Mouse (Mus musculus) intestine, embryonic 16.5 days (tissue): ENCODE results near the gene Efcab2. TPM values are rescaled to one million over a fixed set of nuclear protein-coding genes. Genes with fewer than 3 reads are reported as not detected.

ENCODE experiments used
- ATAC-seq: fragments of 200-750 bp; cut with Nextera tagmentation; 2 replicates; pipeline ENCODE4 v1.8.0; 2017; ENCODE audit warnings: moderate TSS enrichment, moderate library complexity
- H3K27ac ChIP-seq: fragments of 300-500 bp; sonication (generic); 2 replicates; pipeline ENCODE4 v1.5.1; 2014; ENCODE audit warnings: mild to moderate bottlenecking, low read length
- H3K27me3 ChIP-seq: fragments of 300-500 bp; sonication (generic); replicated peaks from 2 replicates; pipeline ENCODE4 v1.6.1; 2014; ENCODE audit warnings: low read length, control low read depth, mixed read lengths; ENCODE audit not compliant: control insufficient read depth, insufficient read depth
- H3K36me3 ChIP-seq: fragments of 300-500 bp; sonication (generic); 2 replicates; pipeline ENCODE4 v1.6.1; 2014; ENCODE audit warnings: low read length, control low read depth; ENCODE audit not compliant: control insufficient read depth, insufficient read depth
- H3K4me1 ChIP-seq: fragments of 300-500 bp; sonication (generic); 2 replicates; pipeline ENCODE4 v1.6.1; 2014; ENCODE audit warnings: low read length, control low read depth, mixed read lengths; ENCODE audit not compliant: control insufficient read depth, insufficient read depth
- H3K4me2 ChIP-seq: fragments of 300-500 bp; sonication (generic); 2 replicates; pipeline ENCODE4 v1.6.1; 2014; ENCODE audit warnings: low read depth, low read length, control low read depth
- H3K4me3 ChIP-seq: fragments of 300-500 bp; sonication (generic); 2 replicates; pipeline ENCODE4 v1.5.1; 2014; ENCODE audit warnings: mild to moderate bottlenecking, low read length
- H3K9ac ChIP-seq: fragments of 300-500 bp; sonication (generic); 2 replicates; pipeline ENCODE4 v1.6.1; 2014; ENCODE audit warnings: low read depth, low read length
- H3K9me3 ChIP-seq: fragments of 300-500 bp; sonication (generic); 2 replicates; pipeline ENCODE4 v1.6.1; 2016; ENCODE audit warnings: low read length, control low read depth; ENCODE audit not compliant: control insufficient read depth
- WGBS: fragments of 180-500 bp; shearing (Covaris S2); extraction: QIAGEN DNeasy Blood & Tissue Kit; methylation state at CpG from one replicate; pipeline ENCODE4 v1.1.7; 2014; 5-methylcytosine and 5-hydroxymethylcytosine counted together
- polyA plus RNA-seq: library from polyadenylated mRNA; unstranded; fragments of >200 nt; fragmentation: Nextera tagmentation; extraction: Ambion mirVana; gene quantifications from 2 replicates; pipeline ENCODE4 v1.2.1, GENCODE M21; 2015

Gene Efcab2
- polyA plus RNA-seq, 1 experiment from 2014 or later = 8.8 TPM

- Histone ChIP-seq H3K9me3 (no peaks in the 10 kb centered on the region), H3K4me3 (no peak overlapping the region), H3K27ac (no peak overlapping the region), H3K9ac (no peak overlapping the region), H3K27me3 (no peaks in the 10 kb centered on the region), H3K4me1 (no peaks in the 10 kb centered on the region), H3K36me3 (no peaks in the 10 kb centered on the region), H3K4me2 (no peak overlapping the region)
- 92% methylated on average over 2 of the region's 2 CpGs for WGBS
- ATAC-seq = no peak
Measured at GRCm38 (mm10) chr1:178419608-178420007, 13.7 kb downstream of the Efcab2 start.

DNA sequence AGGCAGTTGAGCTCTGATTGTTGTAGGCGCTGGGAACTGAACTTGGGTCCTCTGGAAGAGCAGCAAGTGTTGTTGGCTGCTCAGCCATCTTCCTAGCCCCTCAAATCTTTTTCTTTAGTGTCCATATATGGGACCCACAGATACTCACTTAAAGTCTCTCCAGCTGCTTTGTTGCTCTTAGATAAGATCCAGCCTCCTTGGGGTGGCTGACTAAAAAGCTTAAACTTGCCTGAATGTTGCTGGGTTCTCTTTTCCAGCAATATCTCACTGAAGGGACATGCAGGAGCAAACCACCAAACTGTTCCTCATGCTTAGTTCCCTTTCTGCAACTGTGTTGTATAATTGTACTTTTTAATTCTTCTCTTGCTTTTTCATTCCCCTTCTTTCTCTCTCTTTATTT lies 17.8 kb downstream of the Efcab2 start:
- Histone ChIP-seq H3K9me3 (no peaks in the 10 kb centered on the region), H3K4me2 (no peak overlapping the region), H3K4me3 (no peak overlapping the region), H3K27me3 (no peaks in the 10 kb centered on the region), H3K9ac (no peak overlapping the region), H3K4me1 (no peaks in the 10 kb centered on the region), H3K36me3 (no peaks in the 10 kb centered on the region), H3K27ac (no peak overlapping the region)
- 89% methylated on average over 1 of the region's 1 CpGs for WGBS
- no peak for ATAC-seq

DNA sequence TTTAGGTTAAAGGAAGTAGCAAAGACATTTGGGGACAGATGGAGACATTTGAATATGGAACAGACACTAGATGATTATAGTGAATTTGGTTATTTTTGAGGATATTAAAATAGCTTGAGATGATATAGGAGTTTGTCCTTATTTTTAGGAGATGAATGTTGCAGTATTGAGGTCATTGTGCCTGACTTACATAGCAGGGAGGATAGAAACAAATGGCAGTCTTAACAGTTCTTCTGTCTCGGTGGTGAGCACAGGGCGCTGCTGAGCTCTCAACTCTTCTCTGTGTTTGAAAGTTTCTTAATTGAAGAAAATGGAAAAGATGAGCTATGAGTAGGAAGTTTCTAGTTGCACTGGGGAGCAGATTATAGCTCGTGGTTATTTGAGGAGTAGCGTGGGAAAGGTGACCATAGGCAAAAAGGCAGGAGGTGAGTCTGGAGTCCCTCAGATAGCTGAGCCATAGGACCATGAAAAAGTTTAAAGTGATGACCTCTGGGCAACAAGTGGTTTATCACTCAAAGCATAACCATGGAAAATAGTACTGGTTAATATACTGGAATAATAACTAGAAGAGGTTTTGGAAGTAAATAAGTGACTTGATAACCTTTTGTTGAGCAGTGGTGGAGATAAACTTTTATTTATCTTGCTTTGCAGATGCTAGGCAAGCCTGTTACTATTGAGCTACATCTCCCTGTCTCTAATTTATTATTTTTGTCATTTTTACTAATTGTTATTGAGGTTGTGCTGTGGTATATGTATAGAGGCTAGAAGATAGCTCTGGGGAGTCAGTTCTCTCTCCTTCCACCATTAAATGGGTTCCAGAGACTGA lies 25.9 kb downstream of the Efcab2 start:
- Histone ChIP-seq H3K4me1 (no peaks in the 10 kb centered on the region), H3K9me3 (no peaks in the 10 kb centered on the region)

DNA sequence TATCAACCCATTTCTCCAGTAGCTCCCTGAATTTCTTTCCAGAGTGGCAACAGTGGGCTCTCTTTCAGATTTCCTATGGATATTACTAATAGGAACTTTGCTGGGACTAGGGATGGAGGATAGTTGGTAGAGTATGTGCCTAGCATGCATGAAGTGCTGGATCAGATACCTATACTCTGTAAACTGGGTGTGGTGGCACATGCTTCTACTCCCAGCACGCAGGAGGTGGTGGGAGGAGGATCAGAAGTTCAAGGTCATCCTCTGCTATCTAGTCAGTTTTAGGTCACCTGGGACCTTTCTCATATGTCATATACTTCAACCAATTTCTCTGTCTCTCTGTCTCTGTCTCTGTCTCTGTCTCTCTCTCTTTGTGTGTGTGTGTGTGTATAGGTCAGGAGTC lies 27.7 kb downstream of the Efcab2 start:
- no peak overlapping the region for H3K4me3 ChIP-seq
- H3K27ac ChIP-seq = no peak overlapping the region
- H3K4me1 ChIP-seq = no peaks in the 10 kb centered on the region
- H3K4me2 ChIP-seq = no peak overlapping the region
- ATAC-seq = no peak
- WGBS = 81% methylated on average over 1 of the region's 1 CpGs
- no peaks in the 10 kb centered on the region for H3K27me3 ChIP-seq
- no peak overlapping the region for H3K9ac ChIP-seq
- H3K9me3 ChIP-seq = no peaks in the 10 kb centered on the region
- H3K36me3 ChIP-seq = no peaks in the 10 kb centered on the region

More for the DNA sequence above, 25.9 kb downstream of the Efcab2 start:
- Histone ChIP-seq H3K27me3 (no peaks in the 10 kb centered on the region), H3K4me2 (no peak overlapping the region), H3K9ac (no peak overlapping the region), H3K36me3 (no peaks in the 10 kb centered on the region), H3K27ac (no peak overlapping the region), H3K4me3 (no peak overlapping the region)
- WGBS = 82% methylated on average over 4 of the region's 4 CpGs
- ATAC-seq = no peak

DNA sequence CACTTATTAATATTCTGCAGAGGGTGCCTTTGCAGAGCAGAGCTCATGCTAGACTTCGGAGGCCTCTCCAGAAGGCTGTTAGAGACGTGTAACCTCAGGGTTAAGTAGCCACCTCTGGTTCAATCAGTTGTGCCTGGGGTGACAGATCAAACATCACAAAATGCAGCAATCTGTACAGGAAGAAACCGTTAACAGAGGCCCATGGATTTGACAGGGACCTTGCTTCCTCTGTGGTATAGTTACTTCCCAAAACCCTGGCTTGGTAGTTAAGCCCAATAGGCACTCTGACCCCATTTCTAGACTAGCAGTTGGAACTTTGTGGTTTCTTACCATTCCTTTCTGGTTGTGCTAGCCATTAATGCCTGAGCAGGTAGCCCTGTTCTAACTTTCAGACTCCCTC lies 38.5 kb downstream of the Efcab2 start:
- Histone ChIP-seq H3K4me2 (no peak overlapping the region), H3K4me1 (no peaks in the 10 kb centered on the region), H3K9ac (no peak overlapping the region), H3K4me3 (no peak overlapping the region), H3K27me3 (no peaks in the 10 kb centered on the region), H3K36me3 (no peaks in the 10 kb centered on the region), H3K9me3 (no peaks in the 10 kb centered on the region), H3K27ac (no peak overlapping the region)
- 51% methylated on average over 3 of the region's 3 CpGs for WGBS
- ATAC-seq = no peak

- Histone ChIP-seq H3K9ac (no peak overlapping the region), H3K27ac (no peak overlapping the region), H3K4me2 (no peak overlapping the region), H3K4me1 (no peaks in the 10 kb centered on the region), H3K9me3 (no peaks in the 10 kb centered on the region), H3K36me3 (no peaks in the 10 kb centered on the region), H3K27me3 (no peaks in the 10 kb centered on the region), H3K4me3 (no peak overlapping the region)
- no peak for ATAC-seq
- 93% methylated on average over 1 of the region's 1 CpGs for WGBS
Measured at GRCm38 (mm10) chr1:178447036-178447435, 41.2 kb downstream of the Efcab2 start.

DNA sequence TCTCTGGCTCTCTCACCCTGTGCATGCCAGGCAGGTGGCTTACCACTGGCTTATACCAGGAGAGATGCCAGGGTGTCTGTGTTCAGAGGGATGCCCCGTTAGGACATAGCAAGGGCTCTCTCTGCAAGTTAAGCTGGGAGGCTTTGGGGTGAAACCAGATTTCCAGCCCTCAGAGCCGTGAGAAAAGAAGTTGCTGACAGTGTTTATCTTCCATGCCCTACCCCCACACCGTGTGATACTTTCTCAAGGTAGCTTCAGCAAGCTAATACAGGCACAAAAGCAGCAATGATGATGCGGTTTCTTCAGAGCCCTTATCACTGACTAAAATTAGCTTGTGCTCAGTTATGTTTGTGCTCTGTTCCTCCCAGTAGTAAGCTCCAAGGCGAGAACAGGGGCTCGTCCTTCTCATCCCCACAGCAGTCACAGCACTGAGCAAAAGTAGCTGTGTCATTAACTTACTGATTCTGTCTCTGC lies 42.4 kb downstream of the Efcab2 start:
- no peaks in the 10 kb centered on the region for H3K9me3 ChIP-seq
- no peak overlapping the region for H3K4me3 ChIP-seq
- H3K36me3 ChIP-seq = no peaks in the 10 kb centered on the region
- H3K4me2 ChIP-seq = no peak overlapping the region
- no peak overlapping the region for H3K9ac ChIP-seq
- no peak for ATAC-seq
- H3K4me1 ChIP-seq = no peaks in the 10 kb centered on the region
- H3K27ac ChIP-seq = no peak overlapping the region
- H3K27me3 ChIP-seq = no peaks in the 10 kb centered on the region
- 52% methylated on average over 6 of the region's 6 CpGs for WGBS

- Histone ChIP-seq H3K4me3 (no peak overlapping the region), H3K36me3 (no peaks in the 10 kb centered on the region), H3K27ac (no peak overlapping the region), H3K9ac (no peak overlapping the region), H3K4me2 (no peak overlapping the region), H3K27me3 (no peaks in the 10 kb centered on the region), H3K4me1 (no peaks in the 10 kb centered on the region), H3K9me3 (no peaks in the 10 kb centered on the region)
- WGBS = 22% methylated on average over 3 of the region's 3 CpGs
- peak; percentile 77 for ATAC-seq
Measured at GRCm38 (mm10) chr1:178449172-178449571, 43.3 kb downstream of the Efcab2 start.

DNA sequence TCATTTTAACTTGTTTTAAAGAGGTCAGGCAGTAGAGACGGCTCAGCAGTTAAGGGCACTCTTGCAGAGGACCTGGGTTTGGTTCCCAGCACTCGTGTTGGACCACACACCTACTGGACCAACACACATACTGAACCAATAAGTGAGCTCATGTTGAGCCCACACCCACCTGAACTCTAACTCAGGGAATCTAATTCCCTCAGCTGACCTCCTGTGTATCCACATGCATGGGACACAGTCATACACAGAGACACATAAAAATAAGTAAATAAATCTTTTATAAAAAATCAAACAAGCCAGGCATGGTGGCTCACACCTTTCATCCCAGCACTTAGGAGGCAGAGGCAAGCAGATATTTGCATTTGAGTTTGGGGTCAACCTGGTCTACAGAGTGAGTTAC lies 44.0 kb downstream of the Efcab2 start:
- no peak overlapping the region for H3K4me2 ChIP-seq
- no peak for ATAC-seq
- H3K9me3 ChIP-seq = no peaks in the 10 kb centered on the region
- WGBS = 84% methylated on average over 2 of the region's 2 CpGs
- no peak overlapping the region for H3K4me3 ChIP-seq
- no peaks in the 10 kb centered on the region for H3K36me3 ChIP-seq
- no peak overlapping the region for H3K27ac ChIP-seq
- H3K27me3 ChIP-seq = no peaks in the 10 kb centered on the region
- H3K9ac ChIP-seq = no peak overlapping the region
- H3K4me1 ChIP-seq = no peaks in the 10 kb centered on the region

DNA sequence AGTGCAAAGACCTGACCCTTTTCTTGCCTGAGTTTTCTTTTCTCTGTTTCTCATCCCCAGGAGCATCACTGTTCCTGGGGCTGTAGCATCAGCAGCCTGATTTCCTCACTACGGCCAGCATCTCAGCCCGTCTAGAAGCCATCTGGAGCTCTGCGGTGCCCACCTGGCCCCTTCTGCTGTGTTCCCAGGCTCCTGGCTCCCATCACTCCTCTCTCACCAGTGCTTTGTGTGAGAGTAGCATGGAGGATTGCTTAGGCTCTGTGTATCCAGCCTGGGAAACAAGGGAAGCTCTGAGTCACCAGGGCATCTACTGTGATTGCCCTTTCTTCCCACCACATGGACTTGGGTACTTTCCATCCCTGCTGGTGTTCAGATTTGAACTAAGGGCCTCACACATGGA lies 48.2 kb downstream of the Efcab2 start:
- 87% methylated on average over 3 of the region's 3 CpGs for whole genome bisulfite sequencing

More for the DNA sequence above, 48.2 kb downstream of the Efcab2 start:
- H3K36me3 ChIP-seq = no peaks in the 10 kb centered on the region
- no peaks in the 10 kb centered on the region for H3K9me3 ChIP-seq
- no peak overlapping the region for H3K4me2 ChIP-seq
- H3K9ac ChIP-seq = no peak overlapping the region
- no peaks in the 10 kb centered on the region for H3K27me3 ChIP-seq
- no peak for ATAC-seq
- H3K4me1 ChIP-seq = no peaks in the 10 kb centered on the region
- no peak overlapping the region for H3K27ac ChIP-seq
- H3K4me3 ChIP-seq = no peak overlapping the region
